Mouse (Mus musculus) neural tube, embryonic 15.5 days (tissue): Measurements from ENCODE around the gene Mgat4e. TPM values are rescaled to one million over a fixed set of nuclear protein-coding genes. Genes with fewer than 3 reads are reported as not detected.

ENCODE experiments used
- ATAC-seq: fragments of 200-750 bp; cut with Nextera tagmentation; 2 replicates; pipeline ENCODE4 v1.8.0; 2017; ENCODE audit warnings: mild to moderate bottlenecking, moderate TSS enrichment, moderate library complexity; ENCODE audit not compliant: low FRiP score
- H3K27ac ChIP-seq: fragments of 300-500 bp; sonication (generic); replicated peaks from 2 replicates; pipeline ENCODE4 v1.5.1; 2015; ENCODE audit warnings: mild to moderate bottlenecking, inconsistent platforms
- H3K27me3 ChIP-seq: fragments of 300-500 bp; sonication (generic); replicated peaks from 2 replicates; pipeline ENCODE4 v1.6.1; 2015; ENCODE audit warnings: inconsistent platforms
- H3K36me3 ChIP-seq: fragments of 300-500 bp; sonication (generic); 2 replicates; pipeline ENCODE4 v1.6.1; 2015; ENCODE audit warnings: inconsistent platforms
- H3K4me1 ChIP-seq: fragments of 300-500 bp; sonication (generic); 2 replicates; pipeline ENCODE4 v1.6.1; 2015; ENCODE audit warnings: inconsistent platforms
- H3K4me2 ChIP-seq: fragments of 300-500 bp; sonication (generic); 2 replicates; pipeline ENCODE4 v1.6.1; 2015; ENCODE audit warnings: inconsistent platforms, mild to moderate bottlenecking, moderate library complexity
- H3K4me3 ChIP-seq: fragments of 300-500 bp; sonication (generic); replicated peaks from 2 replicates; pipeline ENCODE4 v1.5.1; 2015; ENCODE audit warnings: mild to moderate bottlenecking, inconsistent platforms
- H3K9ac ChIP-seq: fragments of 300-500 bp; sonication (generic); replicated peaks from 2 replicates; pipeline ENCODE4 v1.6.1; 2015; ENCODE audit warnings: mild to moderate bottlenecking, inconsistent platforms
- H3K9me3 ChIP-seq: fragments of 300-500 bp; sonication (generic); replicated peaks from 2 replicates; pipeline ENCODE4 v1.6.1; 2016; ENCODE audit warnings: inconsistent platforms
- WGBS: fragments of 180-500 bp; shearing (Covaris S2); methylation state at CpG from one replicate; pipeline ENCODE4 v1.1.7; 2015; ENCODE audit warnings: mixed read lengths; 5-methylcytosine and 5-hydroxymethylcytosine counted together
- polyA plus RNA-seq: library from polyadenylated mRNA; unstranded; fragments of >200 nt; fragmentation: Nextera tagmentation; extraction: Ambion mirVana; gene quantifications from 2 replicates; pipeline ENCODE4 v1.2.1, GENCODE M21; 2015

Gene Mgat4e
- polyA plus RNA-seq, 1 experiment from 2014 or later, result not detected

DNA sequence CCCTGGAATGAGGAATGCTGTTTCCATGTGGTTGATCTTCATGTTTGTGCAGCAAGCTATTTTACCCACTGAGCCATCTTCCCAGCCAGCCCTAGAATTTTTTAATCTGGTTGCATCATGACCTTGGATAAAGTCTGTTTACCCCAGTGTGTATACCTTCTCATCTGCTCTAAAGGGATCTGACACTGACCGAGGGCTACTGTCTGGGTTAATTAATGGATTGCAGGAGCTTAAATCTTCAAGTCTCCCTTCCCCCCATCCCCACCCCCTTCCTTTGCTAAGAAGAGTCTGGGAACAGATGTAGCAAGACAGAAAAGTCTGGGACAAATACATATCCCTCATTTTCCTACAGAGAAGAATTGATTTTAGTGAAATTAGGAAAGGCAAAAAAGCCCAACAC lies 18.0 kb upstream of the Mgat4e start:
- Histone ChIP-seq H3K27ac (no peak overlapping the region), H3K36me3 (no peaks in the 10 kb centered on the region), H3K9me3 (no peaks in the 10 kb centered on the region), H3K27me3 (no peaks in the 10 kb centered on the region), H3K9ac (no peak overlapping the region), H3K4me3 (no peak overlapping the region), H3K4me2 (no peak overlapping the region), H3K4me1 (peaks cover 34% of the 10 kb centered on the region)
- 21% methylated on average over 1 of the region's 1 CpGs for WGBS
- ATAC-seq, result no peak

DNA sequence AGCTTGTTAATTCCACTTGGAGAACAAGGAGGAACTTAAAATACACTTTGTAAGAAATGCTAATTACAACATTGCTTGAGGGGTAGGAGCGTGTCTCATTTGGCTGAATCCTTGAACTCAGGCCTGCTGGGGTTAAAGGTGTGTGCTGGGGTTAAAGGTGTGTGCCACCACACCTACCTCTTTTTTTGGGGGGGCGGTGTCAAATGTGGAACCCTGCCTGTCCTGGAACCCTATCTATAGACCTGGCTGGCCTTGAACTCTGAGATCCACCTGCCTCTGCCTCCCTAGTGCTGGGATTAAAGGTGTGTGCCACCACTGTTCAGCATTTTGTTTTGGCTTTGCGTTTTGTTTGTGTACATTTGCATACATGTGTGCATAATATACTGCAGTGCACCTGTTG lies 14.2 kb upstream of the Mgat4e start:
- 87% methylated on average over 3 of the region's 3 CpGs for WGBS
- Histone ChIP-seq H3K9me3 (no peaks in the 10 kb centered on the region), H3K4me3 (no peak overlapping the region), H3K27me3 (no peaks in the 10 kb centered on the region), H3K4me2 (no peak overlapping the region), H3K27ac (no peak overlapping the region), H3K4me1 (peaks cover 36% of the 10 kb centered on the region), H3K9ac (no peak overlapping the region), H3K36me3 (no peaks in the 10 kb centered on the region)
- ATAC-seq, result no peak

DNA sequence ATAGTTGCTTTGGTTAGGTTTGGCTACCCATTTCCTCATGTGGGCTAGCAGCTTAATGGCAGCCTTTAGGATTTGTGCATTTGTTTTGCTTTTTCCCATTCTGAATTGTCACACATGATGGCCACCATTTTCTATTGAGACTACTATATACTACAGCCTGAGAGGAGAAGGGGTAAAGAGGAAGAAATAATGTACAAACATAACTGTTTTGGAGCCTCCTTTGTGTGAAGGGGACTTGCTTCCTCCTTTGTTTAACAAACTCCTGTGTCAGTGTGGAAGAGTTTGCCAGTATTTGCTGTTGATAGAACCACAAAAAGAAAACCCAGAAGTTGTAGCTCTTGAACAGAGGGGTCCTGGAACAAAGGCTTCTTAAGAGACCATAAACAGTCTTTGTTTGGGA lies 13.0 kb upstream of the Mgat4e start:
- peak overlapping the region; percentile 20; the same call in 1 of the 2 replicates for H3K27ac ChIP-seq

DNA sequence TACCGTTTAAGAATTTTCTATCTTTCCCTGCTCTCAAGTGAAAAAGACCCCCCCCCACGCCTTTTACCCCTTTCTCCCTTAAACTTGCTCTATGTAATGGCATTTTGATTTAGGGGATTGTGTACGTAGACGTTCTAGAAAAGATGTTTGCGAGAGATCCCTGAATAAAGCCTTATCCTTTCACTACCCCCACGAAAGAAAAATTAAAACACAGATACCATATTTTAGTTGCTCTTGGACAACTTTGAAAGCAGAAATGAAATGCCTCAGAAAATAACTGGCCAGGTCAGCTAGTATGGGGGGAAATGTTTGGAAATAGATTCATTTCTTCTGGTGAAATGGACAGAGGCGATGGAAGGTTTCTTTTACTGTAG lies 12.3 kb upstream of the Mgat4e start:
- H3K4me2 ChIP-seq, result peak overlapping the region; percentile 58
- peaks cover 36% of the 10 kb centered on the region for H3K4me1 ChIP-seq
- H3K36me3 ChIP-seq, result no peaks in the 10 kb centered on the region
- H3K9me3 ChIP-seq, result no peaks in the 10 kb centered on the region
- WGBS, result 3% methylated on average over 7 of the region's 7 CpGs
- H3K27me3 ChIP-seq, result no peaks in the 10 kb centered on the region
- H3K4me3 ChIP-seq, result peak overlapping the region; percentile 100
- H3K9ac ChIP-seq, result peak overlapping the region; percentile 99
- peak overlapping the region; percentile 95; the same call in 1 of the 2 replicates for H3K27ac ChIP-seq
- ATAC-seq, result no peak

More for the DNA sequence above, 13.0 kb upstream of the Mgat4e start:
- no peaks in the 10 kb centered on the region for H3K27me3 ChIP-seq
- ATAC-seq, result no peak
- H3K9me3 ChIP-seq, result no peaks in the 10 kb centered on the region
- peak overlapping the region; percentile 58 for H3K4me2 ChIP-seq
- H3K4me1 ChIP-seq, result peaks cover 32% of the 10 kb centered on the region
- 0 out of 2 replicates have a peak overlapping the region, but pooled peaks have one; percentile 99 for H3K9ac ChIP-seq
- peak overlapping the region; percentile 100 for H3K4me3 ChIP-seq
- no peaks in the 10 kb centered on the region for H3K36me3 ChIP-seq

DNA sequence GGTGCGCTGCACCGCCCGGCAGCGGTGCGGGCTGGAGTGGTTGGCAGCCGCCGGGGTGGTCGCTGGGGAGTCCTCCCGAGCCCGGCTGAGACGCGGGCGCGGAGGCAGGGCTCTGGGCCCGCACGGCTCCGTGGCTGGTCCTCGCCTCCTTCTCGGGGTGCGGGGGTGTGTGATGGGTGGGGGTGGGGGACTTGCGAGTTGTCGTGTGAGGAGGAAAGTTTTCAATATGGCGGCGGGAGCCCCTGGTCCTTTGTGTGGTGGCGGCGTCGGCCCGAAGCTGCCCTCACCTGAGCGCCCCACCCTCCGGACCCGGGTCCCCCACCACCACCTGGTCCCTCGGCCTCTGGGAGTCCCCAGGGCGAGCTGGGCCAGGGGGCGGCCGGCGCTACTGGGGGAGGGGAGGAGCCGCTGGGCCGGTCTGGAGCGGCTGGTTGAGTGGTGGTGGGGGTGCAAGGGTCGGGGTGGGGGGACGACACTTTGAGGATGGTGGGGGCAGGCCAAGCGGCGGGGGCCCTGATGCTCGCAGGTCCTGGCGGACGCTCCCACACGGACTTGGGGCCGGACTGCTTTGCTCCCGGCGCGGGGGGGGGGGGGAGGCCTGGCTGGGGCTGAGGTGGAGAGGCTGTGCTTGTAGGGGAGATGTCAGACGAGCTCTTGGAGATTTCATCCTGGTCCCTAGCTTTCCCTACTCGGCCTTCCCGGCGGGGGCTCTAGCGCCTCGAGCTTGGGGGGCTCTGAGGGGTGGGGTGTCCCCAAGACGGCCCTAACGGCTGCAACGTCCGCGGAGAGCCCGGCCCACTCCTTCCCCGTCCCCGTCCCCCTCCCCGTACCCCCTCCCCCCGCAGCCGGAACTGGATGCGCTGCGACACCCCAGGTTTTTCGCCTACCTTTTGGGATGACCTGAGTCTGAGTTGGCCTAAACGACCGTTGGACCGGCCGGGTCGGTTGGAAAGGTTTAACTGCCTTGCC lies 11.6 kb upstream of the Mgat4e start:
- 0% methylated on average over 54 of the region's 76 CpGs for WGBS
- H3K9ac ChIP-seq, result peak overlapping the region; percentile 99
- no peaks in the 10 kb centered on the region for H3K9me3 ChIP-seq
- H3K4me2 ChIP-seq, result peak overlapping the region; percentile 58
- H3K36me3 ChIP-seq, result no peaks in the 10 kb centered on the region
- peak overlapping the region; percentile 95 for H3K27ac ChIP-seq
- ATAC-seq, result peak; percentile 12
- peaks cover 34% of the 10 kb centered on the region for H3K4me1 ChIP-seq
- no peaks in the 10 kb centered on the region for H3K27me3 ChIP-seq
- H3K4me3 ChIP-seq, result peak overlapping the region; percentile 100

DNA sequence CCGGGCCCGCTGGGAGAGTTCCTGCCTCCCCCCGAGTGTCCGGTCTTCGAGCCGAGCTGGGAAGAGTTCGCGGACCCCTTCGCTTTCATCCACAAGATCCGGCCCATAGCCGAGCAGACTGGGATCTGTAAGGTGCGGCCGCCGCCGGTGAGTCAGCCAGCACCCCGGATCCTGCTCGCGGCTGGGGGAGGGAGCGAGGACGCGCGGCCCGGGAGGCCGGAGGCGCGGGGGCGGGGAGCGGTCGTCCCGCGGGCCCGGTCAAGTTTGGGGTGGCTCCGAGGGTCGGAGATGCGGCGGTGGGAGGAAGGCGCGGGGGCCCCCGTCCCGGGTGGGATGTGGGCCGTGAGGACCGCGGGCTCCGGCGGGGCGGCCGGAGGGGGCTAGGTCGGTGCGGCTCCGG lies 10.9 kb upstream of the Mgat4e start:
- no peaks in the 10 kb centered on the region for H3K36me3 ChIP-seq

DNA sequence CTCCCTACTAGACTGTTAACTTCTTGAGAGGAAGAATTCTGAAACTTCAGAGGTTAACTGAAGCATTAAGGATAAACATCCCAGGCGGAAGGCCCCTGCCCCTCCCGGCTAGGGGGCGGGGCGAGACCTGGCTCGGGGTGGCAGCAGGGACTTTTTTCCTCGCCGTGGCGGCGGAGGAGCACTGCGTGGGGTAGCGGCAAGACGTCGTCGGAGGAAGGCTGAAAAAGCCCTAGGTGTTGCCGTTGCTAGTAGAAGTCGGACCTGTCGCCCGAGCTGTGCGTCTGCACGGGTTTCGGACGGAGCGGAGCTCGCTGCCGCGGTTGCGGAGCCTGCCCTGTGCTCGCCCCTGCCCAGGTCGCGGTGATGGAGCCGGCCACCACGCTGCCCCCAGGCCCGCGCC lies 10.5 kb upstream of the Mgat4e start, which contains the start of gene Kdm5b:
Gene Kdm5b, plus strand, starts transcription at position 196 of the 400 bp plus-strand sequence.
- under 1% methylated on average over 34 of the region's 34 CpGs for WGBS
- H3K9me3 ChIP-seq, result no peaks in the 10 kb centered on the region
- H3K4me1 ChIP-seq, result peaks cover 36% of the 10 kb centered on the region

More for the DNA sequence above, 10.9 kb upstream of the Mgat4e start:
- no peaks in the 10 kb centered on the region for H3K9me3 ChIP-seq
- whole genome bisulfite sequencing, result 0% methylated on average over 47 of the region's 50 CpGs
- H3K27me3 ChIP-seq, result no peaks in the 10 kb centered on the region
- peak overlapping the region; percentile 100 for H3K4me3 ChIP-seq
- peak overlapping the region; percentile 99 for H3K9ac ChIP-seq
- peak overlapping the region; percentile 95 for H3K27ac ChIP-seq
- ATAC-seq, result no peak; the same call in 1 of the 2 replicates
- H3K4me1 ChIP-seq, result peaks cover 36% of the 10 kb centered on the region
- H3K4me2 ChIP-seq, result peak overlapping the region; percentile 58

DNA sequence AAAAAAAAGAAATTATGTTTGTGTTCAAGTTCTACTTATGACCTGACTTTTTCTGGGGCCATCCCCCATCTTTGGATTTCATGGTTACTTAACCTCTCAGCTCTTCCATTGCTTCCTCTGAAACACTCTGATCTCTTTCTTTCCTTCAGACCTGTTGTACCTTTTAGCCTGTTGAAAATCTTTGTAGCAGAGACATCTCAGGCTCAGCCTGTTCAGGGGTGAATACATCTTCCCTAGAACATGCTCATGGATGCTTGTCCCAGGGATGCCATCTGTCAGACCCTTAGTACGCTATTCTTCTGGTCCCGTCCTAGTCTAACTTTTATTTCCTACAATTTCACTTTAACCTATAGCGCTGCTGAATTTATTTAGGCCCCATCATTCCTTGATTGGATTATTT lies 9.7 kb upstream of the Mgat4e start:
- Histone ChIP-seq H3K4me2 (no peak overlapping the region), H3K4me3 (no peak overlapping the region), H3K9ac (no peak overlapping the region), H3K36me3 (no peaks in the 10 kb centered on the region), H3K9me3 (no peaks in the 10 kb centered on the region), H3K27ac (peak overlapping the region; percentile 95), H3K4me1 (peaks cover 31% of the 10 kb centered on the region), H3K27me3 (no peaks in the 10 kb centered on the region)
- 73% methylated on average over 3 of the region's 3 CpGs for WGBS
- ATAC-seq, result no peak

More for the DNA sequence above, 10.5 kb upstream of the Mgat4e start, which contains the start of gene Kdm5b:
- Histone ChIP-seq H3K4me2 (peak within 1 kb of the TSS; percentile 58), H3K36me3 (no peaks in the 10 kb centered on the region), H3K4me3 (peak within 1 kb of the TSS; percentile 100), H3K27me3 (no peaks in the 10 kb centered on the region), H3K27ac (peak within 1 kb of the TSS; percentile 95), H3K9ac (peak within 1 kb of the TSS; percentile 99)
- ATAC-seq, result peak; percentile 22

DNA sequence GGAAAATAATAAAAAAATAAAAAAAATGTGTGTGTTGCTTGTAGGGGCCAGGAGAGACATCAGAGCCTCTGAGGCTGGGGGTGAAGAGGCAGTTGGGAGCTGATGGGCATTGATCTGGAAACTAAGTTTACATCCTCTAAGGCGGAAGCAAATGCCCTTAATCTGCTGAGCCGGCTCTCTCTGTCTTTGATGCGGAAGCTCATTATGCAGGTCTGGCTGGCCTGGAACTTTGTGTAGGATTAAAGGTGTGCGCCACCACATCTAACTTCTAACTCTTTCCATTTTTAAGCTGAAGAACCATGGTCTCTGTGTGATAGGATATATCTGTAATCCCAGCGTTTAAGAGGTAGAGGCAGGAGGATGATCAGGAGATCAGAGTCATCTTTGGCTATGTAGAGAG lies 9.0 kb upstream of the Mgat4e start:
- Histone ChIP-seq H3K36me3 (no peaks in the 10 kb centered on the region), H3K27ac (no peak overlapping the region), H3K9me3 (no peaks in the 10 kb centered on the region), H3K9ac (no peak overlapping the region), H3K4me3 (no peak overlapping the region), H3K4me1 (peaks cover 26% of the 10 kb centered on the region), H3K27me3 (no peaks in the 10 kb centered on the region), H3K4me2 (no peak overlapping the region)
- WGBS, result 69% methylated on average over 5 of the region's 5 CpGs
- ATAC-seq, result no peak

DNA sequence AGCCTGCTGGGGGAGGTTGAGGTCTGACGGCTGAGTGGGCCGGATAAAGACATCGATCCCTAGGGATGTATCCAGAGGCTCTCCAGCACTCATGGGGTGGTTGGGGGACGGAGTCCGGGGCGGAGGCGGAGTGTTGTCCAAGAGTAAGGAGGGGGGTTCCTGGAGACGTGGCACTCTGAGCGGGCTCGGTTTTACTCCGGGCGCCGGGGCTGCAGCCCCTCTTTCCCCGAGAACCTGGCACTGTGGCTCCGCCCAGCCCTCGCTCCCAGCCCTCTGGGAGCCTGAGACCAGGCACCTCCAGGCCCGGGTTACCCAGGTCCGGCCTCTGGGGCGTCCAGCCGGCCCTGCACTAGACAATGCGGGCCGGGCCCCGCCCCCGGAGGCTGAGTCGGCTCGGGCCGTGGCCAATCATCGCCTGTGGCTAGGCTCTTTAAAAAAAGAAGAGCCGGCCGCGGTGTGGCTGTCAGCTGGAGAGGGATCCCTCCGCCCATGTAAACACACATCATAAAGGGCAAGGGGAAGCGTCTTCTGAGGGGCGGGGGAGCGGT lies 7.3 kb upstream of the Mgat4e start:
- Histone ChIP-seq H3K27me3 (no peaks in the 10 kb centered on the region), H3K4me3 (peak overlapping the region; percentile 71), H3K9me3 (no peaks in the 10 kb centered on the region), H3K4me2 (peak overlapping the region; percentile 83), H3K27ac (peak overlapping the region; percentile 94), H3K36me3 (no peaks in the 10 kb centered on the region), H3K4me1 (peaks cover 20% of the 10 kb centered on the region), H3K9ac (peak overlapping the region; percentile 76)
- WGBS, result under 1% methylated on average over 35 of the region's 35 CpGs
- ATAC-seq, result peak; percentile 95

DNA sequence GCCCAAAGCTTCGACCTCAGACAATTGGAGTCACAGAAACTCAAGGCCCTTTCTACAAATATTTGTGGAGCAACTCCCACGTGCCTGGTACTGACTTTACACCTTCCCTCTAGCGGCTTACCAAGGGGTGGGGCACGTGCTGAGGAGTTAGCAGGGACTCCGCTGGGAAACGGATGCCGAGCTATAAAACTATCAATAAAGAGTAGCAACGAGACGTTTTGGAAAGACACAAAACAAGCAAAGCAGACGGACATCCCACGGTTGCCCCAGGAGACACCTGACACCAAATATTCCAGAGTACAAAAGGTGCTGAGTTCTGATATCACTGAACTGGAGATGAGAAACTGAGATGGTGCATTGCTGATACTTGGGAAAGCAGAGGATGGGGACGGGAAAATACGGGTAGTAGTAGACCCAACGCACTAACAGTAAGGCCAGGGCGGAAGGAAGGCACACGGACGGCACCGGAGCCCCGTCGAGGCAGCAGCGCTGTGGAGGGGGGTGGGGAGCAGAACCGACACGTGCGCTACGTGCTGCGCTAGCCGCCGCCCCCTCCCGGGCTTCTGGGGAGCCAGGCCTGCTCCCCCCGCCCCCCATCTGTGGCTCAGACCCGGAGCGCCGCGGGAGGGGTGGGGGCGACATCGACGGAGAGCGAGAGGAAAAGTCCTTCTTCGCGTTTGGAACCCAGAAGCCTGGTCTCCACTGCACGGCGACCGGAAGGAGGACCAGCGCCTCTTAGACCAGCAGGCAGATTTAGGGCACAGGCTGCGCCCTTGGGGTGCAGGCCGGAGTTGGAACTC lies 6.6 kb upstream of the Mgat4e start:
- 2% methylated on average over 46 of the region's 46 CpGs for WGBS
- H3K27me3 ChIP-seq, result no peaks in the 10 kb centered on the region
- H3K4me3 ChIP-seq, result peak overlapping the region; percentile 71
- H3K27ac ChIP-seq, result peak overlapping the region; percentile 94
- peak; percentile 43 for ATAC-seq
- peak overlapping the region; percentile 83 for H3K4me2 ChIP-seq
- no peaks in the 10 kb centered on the region for H3K36me3 ChIP-seq
- peaks cover 20% of the 10 kb centered on the region for H3K4me1 ChIP-seq
- H3K9ac ChIP-seq, result peak overlapping the region; percentile 76
- no peaks in the 10 kb centered on the region for H3K9me3 ChIP-seq
